Mouse (Mus musculus) liver, embryonic 14.5 days (tissue): ENCODE measurements around the gene Gm26657.

ENCODE experiments used
- CTCF ChIP-seq: IDR thresholded peaks from 2 replicates; pipeline ENCODE4 v1.5.1; 2016; ENCODE audit warnings: antibody characterized with exemption, low read depth, control low read depth
- EP300 ChIP-seq: IDR thresholded peaks from 2 replicates; pipeline ENCODE4 v1.6.1; 2016; ENCODE audit warnings: antibody characterized with exemption, low read depth

DNA sequence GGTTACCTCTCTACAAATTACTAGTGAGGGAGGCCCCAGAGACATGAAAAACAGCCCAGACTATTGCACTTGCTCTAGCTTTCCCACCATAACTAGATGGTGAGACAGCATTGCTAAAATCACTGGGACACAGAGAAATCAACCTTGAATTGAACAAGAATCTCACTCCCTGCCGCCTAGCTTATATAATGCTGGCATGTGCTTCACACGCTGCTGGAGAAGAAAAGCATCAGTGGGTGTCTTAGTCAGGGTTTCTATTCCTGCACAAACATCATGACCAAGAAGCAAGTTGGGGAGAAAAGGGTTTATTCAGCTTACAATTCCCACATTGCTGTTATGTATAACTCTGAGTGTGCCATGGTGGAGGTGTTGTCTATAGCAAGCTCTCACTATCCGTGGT, 26.7 kb upstream of the Gm26657 start:
- TF ChIP-seq CTCF = no peak
- TF ChIP-seq EP300 = no peak
